Mouse (Mus musculus) kidney, embryonic 14.5 days (tissue): ENCODE measurements around the gene Mapk6. TPM values are rescaled to one million over a fixed set of nuclear protein-coding genes. Genes with fewer than 3 reads are reported as not detected.

Experiments
- ATAC-seq: fragments of 200-750 bp; cut with Nextera tagmentation; 2 replicates; pipeline ENCODE4 v1.8.0; 2017; ENCODE audit warnings: moderate number of reproducible peaks, mild to moderate bottlenecking, moderate TSS enrichment, moderate library complexity; ENCODE audit not compliant: low FRiP score, low TSS enrichment
- H3K27ac ChIP-seq: fragments of 300-500 bp; sonication (generic); 2 replicates; pipeline ENCODE4 v1.5.1; 2014; ENCODE audit warnings: low read depth, mild to moderate bottlenecking, low read length, moderate library complexity, mixed read lengths
- H3K27me3 ChIP-seq: fragments of 300-500 bp; sonication (generic); 2 replicates; pipeline ENCODE4 v1.6.1; 2014; ENCODE audit warnings: mild to moderate bottlenecking, low read length; ENCODE audit not compliant: control insufficient read depth, insufficient read depth
- H3K36me3 ChIP-seq: fragments of 300-500 bp; sonication (generic); 2 replicates; pipeline ENCODE4 v1.6.1; 2014; ENCODE audit warnings: low read length, mixed read lengths; ENCODE audit not compliant: control insufficient read depth, insufficient read depth
- H3K4me1 ChIP-seq: fragments of 300-500 bp; sonication (generic); 2 replicates; pipeline ENCODE4 v1.6.1; 2014; ENCODE audit warnings: low read length, mixed read lengths; ENCODE audit not compliant: control insufficient read depth, insufficient read depth
- H3K4me2 ChIP-seq: fragments of 300-500 bp; sonication (generic); replicated peaks from 2 replicates; pipeline ENCODE4 v1.6.1; 2014; ENCODE audit warnings: low read depth, mild to moderate bottlenecking, low read length
- H3K4me3 ChIP-seq: fragments of 300-500 bp; sonication (generic); 2 replicates; pipeline ENCODE4 v1.5.1; 2014; ENCODE audit warnings: mild to moderate bottlenecking, low read length
- H3K9ac ChIP-seq: fragments of 300-500 bp; sonication (generic); 2 replicates; pipeline ENCODE4 v1.6.1; 2014; ENCODE audit warnings: low read depth, mild to moderate bottlenecking, low read length, moderate library complexity
- H3K9me3 ChIP-seq: fragments of 300-500 bp; sonication (generic); 2 replicates; pipeline ENCODE4 v1.6.1; 2016; ENCODE audit warnings: low read length; ENCODE audit not compliant: control insufficient read depth
- WGBS: fragments of 180-500 bp; shearing (Covaris S2); extraction: QIAGEN DNeasy Blood & Tissue Kit; methylation state at CpG from one replicate; pipeline ENCODE4 v1.1.7; 2014; 5-methylcytosine and 5-hydroxymethylcytosine counted together
- polyA plus RNA-seq: library from polyadenylated mRNA; unstranded; fragments of >200 nt; fragmentation: Nextera tagmentation; extraction: Ambion mirVana; gene quantifications from 2 replicates; pipeline ENCODE4 v1.2.1, GENCODE M21; 2014

The Mapk6 gene
- polyA plus RNA-seq, 1 experiment from 2014 or later, result 77.6 TPM

DNA sequence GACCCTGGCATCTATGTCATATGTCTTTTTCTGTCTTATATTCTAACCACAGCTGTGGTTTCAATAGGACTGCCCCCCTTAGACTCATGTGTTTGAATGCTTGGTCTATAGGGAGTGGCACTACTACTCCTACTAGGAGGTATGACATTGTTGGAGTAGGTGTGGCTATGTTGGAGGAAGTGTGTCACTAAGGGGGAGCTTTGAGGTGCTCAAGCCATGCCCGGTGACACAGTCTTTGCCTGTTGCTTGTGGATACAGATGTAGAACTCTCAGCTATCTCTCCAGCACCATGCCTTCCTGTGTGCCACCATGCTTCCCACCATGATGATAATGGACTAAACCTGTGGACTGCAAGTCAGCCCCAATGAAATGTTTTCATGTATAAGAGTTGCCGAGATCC, 19.2 kb upstream of the Mapk6 start:
- no peak overlapping the region for H3K4me3 ChIP-seq
- WGBS, result 89% methylated on average over 2 of the region's 2 CpGs
- no peaks in the 10 kb centered on the region for H3K4me1 ChIP-seq
- no peaks in the 10 kb centered on the region for H3K36me3 ChIP-seq
- no peak overlapping the region for H3K27ac ChIP-seq
- H3K9me3 ChIP-seq, result no peaks in the 10 kb centered on the region
- no peaks in the 10 kb centered on the region for H3K27me3 ChIP-seq
- H3K4me2 ChIP-seq, result no peak overlapping the region
- H3K9ac ChIP-seq, result no peak overlapping the region
- ATAC-seq, result no peak

DNA sequence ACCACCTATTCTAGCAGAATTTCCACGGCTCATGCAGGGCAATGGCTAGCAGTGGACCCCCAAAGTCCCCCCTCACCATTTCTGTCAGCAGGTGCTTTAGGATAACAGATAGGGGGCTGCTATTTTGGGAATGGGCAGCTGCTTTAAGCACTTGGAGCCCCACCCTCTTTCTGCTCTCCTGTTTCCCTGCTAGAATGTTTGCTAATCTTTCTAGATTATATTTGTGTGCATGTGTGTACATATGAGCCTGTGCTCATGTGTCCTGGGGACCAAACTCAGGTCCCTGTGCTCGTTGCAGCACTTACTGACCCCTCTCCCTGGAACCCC, 18.4 kb upstream of the Mapk6 start:
- WGBS, result 72% methylated on average over 2 of the region's 2 CpGs
- no peaks in the 10 kb centered on the region for H3K4me1 ChIP-seq
- H3K36me3 ChIP-seq, result no peaks in the 10 kb centered on the region
- H3K27ac ChIP-seq, result no peak overlapping the region
- no peaks in the 10 kb centered on the region for H3K9me3 ChIP-seq
- H3K27me3 ChIP-seq, result no peaks in the 10 kb centered on the region
- H3K4me2 ChIP-seq, result no peak overlapping the region
- no peak overlapping the region for H3K4me3 ChIP-seq
- ATAC-seq, result no peak
- no peak overlapping the region for H3K9ac ChIP-seq

DNA sequence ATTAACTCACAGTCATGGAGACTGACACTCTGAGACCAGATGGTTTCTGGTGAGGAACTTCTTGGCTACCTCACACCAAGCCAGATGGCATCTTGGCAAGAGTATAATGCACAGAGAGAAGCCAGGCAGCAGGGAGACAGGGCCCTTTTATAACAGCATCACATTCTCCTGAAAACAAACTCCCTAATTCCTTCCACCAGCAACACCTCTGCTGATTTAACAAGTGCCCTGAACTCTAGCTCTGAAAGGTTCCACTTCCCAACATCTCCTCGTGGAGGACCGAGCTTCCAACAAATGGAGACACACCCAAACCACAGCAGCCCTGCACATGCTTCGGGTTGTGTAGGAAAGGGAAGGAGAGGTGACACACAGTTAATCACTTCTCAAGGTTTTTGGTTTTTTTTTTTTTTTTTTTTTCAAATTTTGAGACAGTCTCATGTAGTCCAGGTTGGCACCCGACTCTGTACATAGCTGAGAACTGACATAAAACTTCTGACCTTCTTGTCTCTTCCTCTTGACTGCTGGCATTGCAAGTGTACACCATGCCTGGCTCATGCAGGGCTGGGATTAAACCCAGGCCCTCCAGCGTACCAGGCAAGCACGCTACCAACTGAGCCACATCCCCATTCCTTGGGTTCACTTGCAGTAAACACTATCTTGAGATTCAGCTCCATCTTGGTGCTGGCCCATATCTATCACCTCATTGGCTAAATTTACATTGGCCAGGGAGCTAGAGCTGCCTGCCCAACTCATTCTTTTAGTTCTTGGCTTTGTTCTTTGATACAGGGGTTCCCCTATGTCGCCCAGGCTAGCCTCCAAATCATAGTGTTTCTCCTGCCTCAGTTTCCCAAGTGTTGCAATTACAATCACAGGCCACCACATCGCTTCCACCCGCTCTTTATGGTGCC, 17.8 kb upstream of the Mapk6 start:
- Histone ChIP-seq H3K4me3 (no peak overlapping the region), H3K4me2 (no peak overlapping the region), H3K27ac (no peak overlapping the region), H3K36me3 (no peaks in the 10 kb centered on the region), H3K27me3 (no peaks in the 10 kb centered on the region), H3K9ac (no peak overlapping the region), H3K9me3 (no peaks in the 10 kb centered on the region), H3K4me1 (no peaks in the 10 kb centered on the region)
- 70% methylated on average over 9 of the region's 9 CpGs for WGBS
- no peak for ATAC-seq

DNA sequence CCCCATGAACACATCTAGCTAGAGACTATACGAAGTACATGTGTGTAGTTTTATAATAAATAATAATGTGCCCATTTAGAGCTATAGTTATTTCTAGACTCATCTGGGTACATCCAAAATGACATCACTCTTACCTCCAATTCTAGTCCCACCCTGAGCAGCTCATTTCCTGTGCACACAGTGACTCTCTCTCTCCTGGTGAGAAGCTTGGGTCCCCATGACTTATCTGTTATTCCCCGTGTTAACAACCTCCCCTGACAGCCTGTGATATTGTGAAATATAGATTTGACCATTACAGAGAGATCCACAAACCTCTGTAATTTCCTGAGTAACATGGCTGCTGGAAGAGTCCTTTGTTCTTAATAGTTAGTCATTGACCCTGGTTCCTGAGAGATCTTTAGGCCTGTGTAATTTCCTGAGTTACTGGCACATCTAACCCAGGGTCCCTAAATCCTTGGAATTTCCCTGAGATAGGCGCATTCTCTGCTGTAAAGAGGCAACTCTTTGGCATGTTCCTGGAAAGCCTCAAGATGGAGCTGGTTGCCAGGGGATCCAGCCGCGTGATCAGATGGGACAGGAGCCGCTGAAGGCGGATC, 16.1 kb upstream of the Mapk6 start:
- ATAC-seq, result no peak
- no peaks in the 10 kb centered on the region for H3K36me3 ChIP-seq
- H3K27ac ChIP-seq, result no peak overlapping the region
- no peaks in the 10 kb centered on the region for H3K4me1 ChIP-seq
- no peak overlapping the region for H3K4me3 ChIP-seq
- H3K27me3 ChIP-seq, result no peaks in the 10 kb centered on the region
- 69% methylated on average over 7 of the region's 7 CpGs for WGBS
- no peak overlapping the region for H3K9ac ChIP-seq
- no peak overlapping the region for H3K4me2 ChIP-seq
- H3K9me3 ChIP-seq, result no peaks in the 10 kb centered on the region

DNA sequence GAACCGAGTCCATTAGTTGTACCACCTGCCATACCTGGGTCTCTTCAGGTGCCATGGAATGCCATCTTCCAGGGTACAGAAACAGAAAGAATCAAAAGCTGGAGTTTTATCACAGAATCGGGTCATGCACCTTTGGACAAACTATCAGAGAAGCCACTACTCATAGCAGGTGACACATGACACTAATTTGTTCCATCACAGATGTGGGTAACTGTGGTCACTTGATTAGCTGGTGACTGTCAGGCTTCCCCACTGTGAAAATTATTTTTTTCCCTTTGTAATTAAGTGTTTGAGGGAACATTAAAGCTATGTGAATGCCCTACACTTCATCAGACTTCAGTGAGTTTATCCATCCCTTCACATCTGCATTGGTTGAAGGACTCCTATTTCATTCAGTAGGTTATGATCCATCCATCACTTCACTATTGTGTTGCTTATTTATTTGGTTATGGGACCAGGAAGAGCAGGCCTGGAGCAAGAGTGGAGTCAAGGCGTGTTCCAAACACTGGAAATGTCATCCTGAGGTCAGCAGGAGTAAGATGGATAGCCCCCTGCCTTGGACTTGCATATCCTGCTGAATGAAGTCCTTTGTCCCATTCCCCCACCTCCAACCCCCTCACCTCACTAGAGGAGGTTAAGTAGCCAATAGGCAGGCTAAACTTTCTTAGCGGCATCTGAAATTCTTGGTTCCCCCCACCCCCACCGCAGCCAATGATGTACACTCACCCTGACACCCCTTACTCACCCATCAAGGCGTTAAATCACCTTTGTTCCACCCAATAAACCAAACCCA, 14.7 kb upstream of the Mapk6 start:
- no peak overlapping the region for H3K4me3 ChIP-seq
- H3K9me3 ChIP-seq, result no peaks in the 10 kb centered on the region
- peak; percentile 17; the same call in 1 of the 2 replicates for ATAC-seq
- no peak overlapping the region for H3K9ac ChIP-seq
- WGBS, result 41% methylated on average over 6 of the region's 6 CpGs
- no peaks in the 10 kb centered on the region for H3K27me3 ChIP-seq
- H3K27ac ChIP-seq, result no peak overlapping the region
- H3K4me1 ChIP-seq, result no peaks in the 10 kb centered on the region
- no peaks in the 10 kb centered on the region for H3K36me3 ChIP-seq
- H3K4me2 ChIP-seq, result no peak overlapping the region

DNA sequence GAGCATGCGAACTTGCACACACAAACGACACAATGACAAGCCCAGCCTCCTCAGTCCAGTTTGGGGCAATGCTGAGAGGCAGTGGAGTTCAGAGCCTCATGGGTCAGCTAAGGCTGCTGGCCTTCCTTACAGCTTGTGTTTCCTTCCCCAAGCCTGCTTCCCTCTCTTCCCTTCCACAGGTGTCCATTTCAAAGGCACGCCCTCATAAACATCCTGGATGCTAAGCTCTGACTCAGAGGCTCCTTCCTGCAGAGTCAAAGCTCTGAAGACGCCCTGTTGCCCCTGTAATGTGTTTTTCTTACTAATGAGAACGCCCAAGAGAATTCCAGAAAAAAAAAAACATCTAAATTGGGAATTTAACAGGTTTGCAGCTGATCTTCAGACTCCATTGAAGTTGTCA, 13.9 kb upstream of the Mapk6 start:
- WGBS, result 40% methylated on average over 5 of the region's 5 CpGs
- no peak for ATAC-seq

DNA sequence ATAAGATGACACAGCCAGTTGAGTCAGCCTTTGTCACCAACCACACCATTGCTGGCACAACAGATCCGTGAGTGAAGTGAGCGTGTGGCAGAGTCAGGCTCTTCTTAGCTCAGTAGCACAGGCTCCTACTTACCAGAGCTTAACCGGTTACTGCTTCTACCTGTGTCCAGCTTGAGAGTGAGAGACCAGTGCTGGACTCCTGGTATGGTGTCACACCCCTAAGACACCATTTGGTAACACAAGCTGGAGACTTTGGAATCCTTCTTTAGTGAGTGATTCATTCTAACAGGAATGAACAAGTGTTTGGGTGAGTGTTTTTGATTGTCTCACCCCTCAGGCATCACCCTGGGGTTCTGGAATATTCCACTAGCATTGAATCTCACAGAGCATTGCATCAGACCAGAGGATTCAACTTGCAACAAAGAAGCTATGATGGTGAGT, 12.5 kb upstream of the Mapk6 start:
- no peak overlapping the region for H3K27ac ChIP-seq
- no peak overlapping the region for H3K4me2 ChIP-seq
- H3K4me3 ChIP-seq, result no peak overlapping the region
- no peaks in the 10 kb centered on the region for H3K9me3 ChIP-seq
- H3K9ac ChIP-seq, result no peak overlapping the region
- H3K27me3 ChIP-seq, result no peaks in the 10 kb centered on the region
- ATAC-seq, result no peak
- 90% methylated on average over 3 of the region's 3 CpGs for WGBS
- no peaks in the 10 kb centered on the region for H3K4me1 ChIP-seq
- no peaks in the 10 kb centered on the region for H3K36me3 ChIP-seq

More for the DNA sequence above, 13.9 kb upstream of the Mapk6 start:
- Histone ChIP-seq H3K4me1 (no peaks in the 10 kb centered on the region), H3K27ac (no peak overlapping the region), H3K4me2 (no peak overlapping the region), H3K27me3 (no peaks in the 10 kb centered on the region), H3K9me3 (no peaks in the 10 kb centered on the region), H3K4me3 (no peak overlapping the region), H3K9ac (no peak overlapping the region), H3K36me3 (no peaks in the 10 kb centered on the region)

DNA sequence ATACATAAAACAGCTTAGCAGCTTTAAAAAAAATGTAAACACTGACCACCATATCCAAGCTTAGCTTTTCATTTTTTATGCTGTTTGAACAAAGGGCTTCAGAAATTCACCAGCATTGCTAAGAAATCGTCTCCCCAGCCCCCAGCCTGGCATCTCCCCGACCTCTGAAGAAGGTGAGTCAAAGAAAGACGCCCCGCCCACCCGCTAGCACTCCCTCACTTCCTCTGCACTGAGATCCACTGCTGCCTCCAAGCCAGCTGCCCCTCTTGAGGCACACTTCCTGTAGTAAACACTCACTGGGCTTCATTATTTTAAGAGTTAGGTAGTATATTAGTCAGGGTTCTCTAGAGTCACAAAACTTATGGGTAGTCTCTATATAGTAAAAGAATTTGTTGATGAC, 4.4 kb upstream of the Mapk6 start:
- H3K4me3 ChIP-seq, result no peak overlapping the region
- peaks cover 2% of the 10 kb centered on the region; the same call in 1 of the 2 replicates for H3K4me1 ChIP-seq
- H3K36me3 ChIP-seq, result no peaks in the 10 kb centered on the region
- H3K9me3 ChIP-seq, result no peaks in the 10 kb centered on the region
- 30% methylated on average over 5 of the region's 5 CpGs for whole genome bisulfite sequencing
- H3K27me3 ChIP-seq, result no peaks in the 10 kb centered on the region
- H3K9ac ChIP-seq, result no peak overlapping the region
- no peak overlapping the region for H3K27ac ChIP-seq
- H3K4me2 ChIP-seq, result no peak overlapping the region
- ATAC-seq, result no peak

DNA sequence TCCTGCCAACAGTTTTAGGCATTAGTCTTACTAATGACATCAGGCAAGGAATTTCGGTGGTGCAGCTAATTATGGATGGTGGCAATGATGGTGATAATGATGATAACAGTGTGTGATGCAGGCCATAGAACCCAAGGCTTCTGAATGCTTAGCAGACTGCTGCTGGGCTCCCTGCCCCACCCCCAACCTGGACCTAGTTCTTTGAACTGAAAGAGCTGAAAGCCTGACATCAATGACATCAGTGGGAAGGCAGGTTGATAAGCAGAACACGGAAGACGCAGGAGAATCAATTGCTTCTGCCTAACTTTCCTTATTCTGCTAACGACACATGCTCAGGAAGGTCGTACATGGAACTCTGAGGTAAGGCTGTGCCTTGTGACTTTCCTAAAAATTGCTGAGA, 3.4 kb upstream of the Mapk6 start:
- H3K9me3 ChIP-seq, result no peaks in the 10 kb centered on the region
- no peak overlapping the region for H3K27ac ChIP-seq
- no peak overlapping the region for H3K9ac ChIP-seq
- H3K4me2 ChIP-seq, result no peak overlapping the region
- no peak overlapping the region for H3K4me3 ChIP-seq
- WGBS, result 62% methylated on average over 5 of the region's 5 CpGs
- no peaks in the 10 kb centered on the region for H3K27me3 ChIP-seq
- no peaks in the 10 kb centered on the region for H3K36me3 ChIP-seq
- H3K4me1 ChIP-seq, result peaks cover 2% of the 10 kb centered on the region; the same call in 1 of the 2 replicates
- ATAC-seq, result no peak
